Mouse (Mus musculus): Measurements from ENCODE around the gene Nrg3. TPM values are rescaled to one million over a fixed set of nuclear protein-coding genes. Genes with fewer than 3 reads are reported as not detected.

Nrg3 gene
- polyA plus RNA-seq, 1 experiment from 2014 or later, result not detected

- Histone ChIP-seq H3K4me3 (no peak overlapping the region), H3K36me3 (no peaks in the 10 kb centered on the region), H3K27ac (no peak overlapping the region), H3K9me3 (replicated peaks) (no peaks in the 10 kb centered on the region), H3K4me1 (replicated peaks) (no peaks in the 10 kb centered on the region), H3K4me2 (no peak overlapping the region), H3K9ac (no peak overlapping the region), H3K27me3 (no peaks in the 10 kb centered on the region)
- ATAC-seq (replicated peaks; ENCODE audit: insufficient number of reproducible peaks, insufficient read depth, low FRiP score, low read depth), result no peak
- 55% methylated on average over 4 of the region's 4 CpGs for WGBS
These were observed 769.0 kb downstream of the Nrg3 start for GRCm38 (mm10) chr14:38703894-38704293.

GRCm38 (mm10) chr14:38702596-38703393 is 770.1 kb downstream of the Nrg3 start:
- ATAC-seq (replicated peaks; ENCODE audit: insufficient number of reproducible peaks, insufficient read depth, low FRiP score, low read depth), result no peak
- WGBS, result 55% methylated on average over 9 of the region's 9 CpGs
- no peak overlapping the region for H3K4me2 ChIP-seq

GRCm38 (mm10) chr14:38701413-38701812 is 771.5 kb downstream of the Nrg3 start:
- Histone ChIP-seq H3K4me2 (no peak overlapping the region), H3K4me1 (replicated peaks) (no peaks in the 10 kb centered on the region), H3K9me3 (replicated peaks) (no peaks in the 10 kb centered on the region), H3K4me3 (no peak overlapping the region), H3K27me3 (no peaks in the 10 kb centered on the region), H3K9ac (no peak overlapping the region), H3K36me3 (no peaks in the 10 kb centered on the region), H3K27ac (no peak overlapping the region)
- ATAC-seq (replicated peaks; ENCODE audit: insufficient number of reproducible peaks, insufficient read depth, low FRiP score, low read depth), result no peak
- WGBS, result 14% methylated on average over 1 of the region's 1 CpGs

More at GRCm38 (mm10) chr14:38702596-38703393, 770.1 kb downstream of the Nrg3 start:
- no peak overlapping the region for H3K9ac ChIP-seq
- no peaks in the 10 kb centered on the region for H3K36me3 ChIP-seq
- H3K9me3 ChIP-seq (replicated peaks), result no peaks in the 10 kb centered on the region
- no peak overlapping the region for H3K27ac ChIP-seq
- no peaks in the 10 kb centered on the region for H3K4me1 ChIP-seq (replicated peaks)
- H3K4me3 ChIP-seq, result no peak overlapping the region
- H3K27me3 ChIP-seq, result no peaks in the 10 kb centered on the region

GRCm38 (mm10) chr14:38700972-38701371 is 771.9 kb downstream of the Nrg3 start:
- H3K27ac ChIP-seq, result no peak overlapping the region
- no peak overlapping the region for H3K4me3 ChIP-seq
- no peak overlapping the region for H3K9ac ChIP-seq
- no peak for ATAC-seq (replicated peaks; ENCODE audit: insufficient number of reproducible peaks, insufficient read depth, low FRiP score, low read depth)
- H3K9me3 ChIP-seq (replicated peaks), result no peaks in the 10 kb centered on the region
- 69% methylated on average over 3 of the region's 3 CpGs for WGBS
- no peaks in the 10 kb centered on the region for H3K36me3 ChIP-seq
- H3K4me1 ChIP-seq (replicated peaks), result no peaks in the 10 kb centered on the region
- H3K27me3 ChIP-seq, result no peaks in the 10 kb centered on the region
- no peak overlapping the region for H3K4me2 ChIP-seq

GRCm38 (mm10) chr14:38659973-38660372 is 812.9 kb downstream of the Nrg3 start:
- H3K9ac ChIP-seq, result no peak overlapping the region
- H3K27me3 ChIP-seq, result no peaks in the 10 kb centered on the region
- H3K4me3 ChIP-seq, result no peak overlapping the region
- no peak overlapping the region for H3K4me2 ChIP-seq
- no peaks in the 10 kb centered on the region for H3K9me3 ChIP-seq (replicated peaks)
- WGBS, result 62% methylated on average over 1 of the region's 1 CpGs
- ATAC-seq (replicated peaks; ENCODE audit: insufficient number of reproducible peaks, insufficient read depth, low FRiP score, low read depth), result no peak
- no peak overlapping the region for H3K27ac ChIP-seq
- no peaks in the 10 kb centered on the region for H3K36me3 ChIP-seq
- H3K4me1 ChIP-seq (replicated peaks), result no peaks in the 10 kb centered on the region

GRCm38 (mm10) chr14:38637070-38637469 is 835.8 kb downstream of the Nrg3 start:
- 59% methylated on average over 3 of the region's 3 CpGs for WGBS
- no peak overlapping the region for H3K27ac ChIP-seq
- no peak overlapping the region for H3K4me2 ChIP-seq
- ATAC-seq (replicated peaks; ENCODE audit: insufficient number of reproducible peaks, insufficient read depth, low FRiP score, low read depth), result no peak
- no peak overlapping the region for H3K9ac ChIP-seq
- no peaks in the 10 kb centered on the region for H3K9me3 ChIP-seq (replicated peaks)
- H3K36me3 ChIP-seq, result no peaks in the 10 kb centered on the region
- no peaks in the 10 kb centered on the region for H3K27me3 ChIP-seq
- H3K4me3 ChIP-seq, result no peak overlapping the region
- no peaks in the 10 kb centered on the region for H3K4me1 ChIP-seq (replicated peaks)

- ATAC-seq (replicated peaks; ENCODE audit: insufficient number of reproducible peaks, insufficient read depth, low FRiP score, low read depth), result no peak
- H3K27me3 ChIP-seq, result no peaks in the 10 kb centered on the region
- H3K4me2 ChIP-seq, result no peak overlapping the region
- H3K27ac ChIP-seq, result no peak overlapping the region
- no peaks in the 10 kb centered on the region for H3K36me3 ChIP-seq
- H3K4me1 ChIP-seq (replicated peaks), result no peaks in the 10 kb centered on the region
- 81% methylated on average over 3 of the region's 3 CpGs for WGBS
- H3K4me3 ChIP-seq, result no peak overlapping the region
- H3K9me3 ChIP-seq (replicated peaks), result no peaks in the 10 kb centered on the region
- no peak overlapping the region for H3K9ac ChIP-seq
These were observed 842.8 kb downstream of the Nrg3 start for GRCm38 (mm10) chr14:38630114-38630513.

- no peak for ATAC-seq (replicated peaks; ENCODE audit: insufficient number of reproducible peaks, insufficient read depth, low FRiP score, low read depth)
- no peak overlapping the region for H3K4me3 ChIP-seq
- H3K27me3 ChIP-seq, result no peaks in the 10 kb centered on the region
These were observed 843.2 kb downstream of the Nrg3 start for GRCm38 (mm10) chr14:38629671-38630070.

GRCm38 (mm10) chr14:38628862-38629619 is 843.8 kb downstream of the Nrg3 start:
- WGBS, result 64% methylated on average over 2 of the region's 2 CpGs
- Histone ChIP-seq H3K27ac (no peak overlapping the region), H3K4me1 (replicated peaks) (no peaks in the 10 kb centered on the region), H3K4me3 (no peak overlapping the region), H3K36me3 (no peaks in the 10 kb centered on the region), H3K9ac (no peak overlapping the region), H3K9me3 (replicated peaks) (no peaks in the 10 kb centered on the region), H3K4me2 (no peak overlapping the region), H3K27me3 (no peaks in the 10 kb centered on the region)
- ATAC-seq (replicated peaks; ENCODE audit: insufficient number of reproducible peaks, insufficient read depth, low FRiP score, low read depth), result no peak

More at GRCm38 (mm10) chr14:38629671-38630070, 843.2 kb downstream of the Nrg3 start:
- no peak overlapping the region for H3K9ac ChIP-seq
- no peaks in the 10 kb centered on the region for H3K9me3 ChIP-seq (replicated peaks)
- no peak overlapping the region for H3K27ac ChIP-seq
- no peaks in the 10 kb centered on the region for H3K36me3 ChIP-seq
- H3K4me2 ChIP-seq, result no peak overlapping the region
- H3K4me1 ChIP-seq (replicated peaks), result no peaks in the 10 kb centered on the region

- ATAC-seq (replicated peaks; ENCODE audit: insufficient number of reproducible peaks, insufficient read depth, low FRiP score, low read depth), result no peak
These were observed 855.9 kb downstream of the Nrg3 start for GRCm38 (mm10) chr14:38616969-38617368.

GRCm38 (mm10) chr14:38597735-38598134 is 875.2 kb downstream of the Nrg3 start:
- H3K4me3 ChIP-seq, result no peak overlapping the region
- no peak overlapping the region for H3K9ac ChIP-seq
- ATAC-seq (replicated peaks; ENCODE audit: insufficient number of reproducible peaks, insufficient read depth, low FRiP score, low read depth), result no peak
- no peaks in the 10 kb centered on the region for H3K9me3 ChIP-seq (replicated peaks)
- H3K27me3 ChIP-seq, result no peaks in the 10 kb centered on the region
- no peak overlapping the region for H3K27ac ChIP-seq
- no peak overlapping the region for H3K4me2 ChIP-seq
- H3K36me3 ChIP-seq, result no peaks in the 10 kb centered on the region
- no peaks in the 10 kb centered on the region for H3K4me1 ChIP-seq (replicated peaks)

More at GRCm38 (mm10) chr14:38616969-38617368, 855.9 kb downstream of the Nrg3 start:
- H3K27me3 ChIP-seq, result no peaks in the 10 kb centered on the region
- H3K4me1 ChIP-seq (replicated peaks), result no peaks in the 10 kb centered on the region
- H3K27ac ChIP-seq, result no peak overlapping the region
- H3K9ac ChIP-seq, result no peak overlapping the region
- H3K9me3 ChIP-seq (replicated peaks), result no peaks in the 10 kb centered on the region
- no peak overlapping the region for H3K4me3 ChIP-seq
- H3K36me3 ChIP-seq, result no peaks in the 10 kb centered on the region
- no peak overlapping the region for H3K4me2 ChIP-seq
